ENCODE assay signal across 25 mouse cellular contexts in the genomic region with DNA sequence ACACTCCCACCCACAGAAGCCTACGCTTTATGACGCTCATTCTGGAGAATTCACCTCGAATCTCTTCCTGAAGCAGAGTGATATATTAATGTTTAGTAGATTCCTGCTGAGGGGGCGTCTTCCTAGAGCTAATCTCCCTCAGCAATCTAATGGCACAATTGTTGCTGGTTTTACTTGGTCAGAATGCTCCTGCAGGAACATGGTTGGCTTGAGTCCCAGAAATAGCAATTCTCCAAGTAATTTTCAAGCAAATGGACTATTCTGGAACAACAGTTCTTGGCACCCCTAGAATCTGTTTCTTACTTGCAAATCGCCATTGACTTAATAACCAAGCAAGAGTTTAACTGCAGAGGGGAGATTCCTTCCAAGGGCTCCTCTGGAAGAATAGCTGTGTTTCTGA. TPM values are rescaled to one million over a fixed set of nuclear protein-coding genes. Genes with fewer than 3 reads are reported as not detected.
DNase-seq lines count a peak whose midpoint lies in the region; ATAC-seq lines count a peak whose summit lies in the region.
"Had no signal": no experiment of that assay in that cellular context is flagged by ENCODE, and none has a peak within 500 bp of the region (broad histone marks: within the 10 kb centered on the region; RNA-seq: fewer than 3 reads in every experiment).

No protein-coding gene starts in this region.

- no peak for DNase-seq in neural tube, embryonic 10.5 days (ENCODE audit: extremely low spot score, low spot score)
- DNase-seq in skeletal muscle tissue, adult 2 months (ENCODE audit: low read depth, low spot score), result peak; percentile 35
- no peak for DNase-seq in spleen, postnatal 14 days (ENCODE audit: low spot score in 2 of 2)
- DNase-seq: adrenal gland, postnatal 36 days; cerebellum, postnatal 10 days; embryo, embryonic 11 days; heart, postnatal 14 days; lung, postnatal 10 days; right cerebral cortex, postnatal 25 days; thymus, postnatal 36 days had no signal

- no peaks in the 10 kb centered on the region for H3K9me3 ChIP-seq in forebrain, embryonic 15.5 days
- H3K9me3 ChIP-seq in forebrain, embryonic 13.5 days (replicated peaks), result no peaks in the 10 kb centered on the region
- no peaks in the 10 kb centered on the region for H3K9me3 ChIP-seq in kidney, embryonic 16.5 days (ENCODE audit: low read length)
- no peaks in the 10 kb centered on the region for H3K9me3 ChIP-seq in kidney, embryonic 14.5 days (ENCODE audit: control insufficient read depth, low read length)
- H3K9me3 ChIP-seq in neural tube, embryonic 15.5 days (replicated peaks), result no peaks in the 10 kb centered on the region
- H3K9me3 ChIP-seq: limb, embryonic 12.5 days; liver, embryonic 15.5 days; neural tube, embryonic 12.5 days had no signal

- H3K27ac ChIP-seq in forebrain, embryonic 15.5 days (replicated peaks), result 0 out of 2 replicates have a peak overlapping the region, but pooled peaks have one; percentile 38
- no peak overlapping the region for H3K27ac ChIP-seq in forebrain, embryonic 13.5 days
- H3K27ac ChIP-seq in kidney, embryonic 16.5 days (ENCODE audit: low read length), result no peak overlapping the region
- no peak overlapping the region for H3K27ac ChIP-seq in kidney, embryonic 14.5 days (ENCODE audit: low read depth, low read length)
- H3K27ac ChIP-seq in neural tube, embryonic 15.5 days (replicated peaks), result 0 out of 2 replicates have a peak overlapping the region, but pooled peaks have one; percentile 15
- H3K27ac ChIP-seq: hindbrain, embryonic 14.5 days; limb, embryonic 12.5 days; liver, embryonic 15.5 days; neural tube, embryonic 12.5 days had no signal

- no peaks in the 10 kb centered on the region for H3K36me3 ChIP-seq in forebrain, embryonic 15.5 days
- no peaks in the 10 kb centered on the region for H3K36me3 ChIP-seq in forebrain, embryonic 13.5 days (ENCODE audit: poor library complexity, severe bottlenecking)
- H3K36me3 ChIP-seq in kidney, embryonic 16.5 days (ENCODE audit: insufficient read depth, low read length), result no peaks in the 10 kb centered on the region
- no peaks in the 10 kb centered on the region for H3K36me3 ChIP-seq in kidney, embryonic 14.5 days (ENCODE audit: control insufficient read depth, insufficient read depth, low read length)
- H3K36me3 ChIP-seq in neural tube, embryonic 15.5 days, result no peaks in the 10 kb centered on the region
- H3K36me3 ChIP-seq: limb, embryonic 12.5 days; liver, embryonic 15.5 days; neural tube, embryonic 12.5 days had no signal

- no peak overlapping the region for H3K4me3 ChIP-seq in forebrain, embryonic 15.5 days
- no peak overlapping the region for H3K4me3 ChIP-seq in forebrain, embryonic 13.5 days
- H3K4me3 ChIP-seq in kidney, embryonic 16.5 days (ENCODE audit: low read length), result no peak overlapping the region
- no peak overlapping the region for H3K4me3 ChIP-seq in kidney, embryonic 14.5 days (ENCODE audit: low read length)
- no peak overlapping the region for H3K4me3 ChIP-seq in neural tube, embryonic 15.5 days (replicated peaks)
- H3K4me3 ChIP-seq: limb, embryonic 12.5 days; liver, embryonic 15.5 days; neural tube, embryonic 12.5 days had no signal

- no peaks in the 10 kb centered on the region for H3K27me3 ChIP-seq in forebrain, embryonic 15.5 days
- H3K27me3 ChIP-seq in forebrain, embryonic 13.5 days, result no peaks in the 10 kb centered on the region
- no peaks in the 10 kb centered on the region for H3K27me3 ChIP-seq in kidney, embryonic 16.5 days (ENCODE audit: insufficient read depth, low read length)
- no peaks in the 10 kb centered on the region for H3K27me3 ChIP-seq in kidney, embryonic 14.5 days (ENCODE audit: control insufficient read depth, insufficient read depth, low read length)
- H3K27me3 ChIP-seq in neural tube, embryonic 15.5 days (replicated peaks), result no peaks in the 10 kb centered on the region
- H3K27me3 ChIP-seq: limb, embryonic 12.5 days; liver, embryonic 15.5 days; neural tube, embryonic 12.5 days; Patski had no signal

- H3K9ac ChIP-seq in forebrain, embryonic 15.5 days (replicated peaks), result no peak overlapping the region
- no peak overlapping the region for H3K9ac ChIP-seq in forebrain, embryonic 13.5 days
- H3K9ac ChIP-seq in kidney, embryonic 16.5 days (replicated peaks; ENCODE audit: low read length), result no peak overlapping the region
- no peak overlapping the region for H3K9ac ChIP-seq in kidney, embryonic 14.5 days (ENCODE audit: low read depth, low read length)
- no peak overlapping the region for H3K9ac ChIP-seq in neural tube, embryonic 15.5 days (replicated peaks)
- H3K9ac ChIP-seq: hindbrain, embryonic 14.5 days; limb, embryonic 12.5 days; liver, embryonic 15.5 days; neural tube, embryonic 12.5 days had no signal

- no peak for ATAC-seq in forebrain, embryonic 15.5 days (replicated peaks)
- ATAC-seq in forebrain, embryonic 13.5 days, result no peak
- ATAC-seq in kidney, embryonic 16.5 days (ENCODE audit: low FRiP score, low TSS enrichment), result peak; percentile 35; the same call in 1 of the 2 replicates
- ATAC-seq in kidney, embryonic 14.5 days (ENCODE audit: low FRiP score, low TSS enrichment), result no peak
- peak; percentile 33; the same call in 1 of the 2 replicates for ATAC-seq in neural tube, embryonic 15.5 days (ENCODE audit: low FRiP score)
- ATAC-seq: activated CD4-positive, CD25-positive, alpha-beta regulatory T cell, adult 4 months; intestine, embryonic 16.5 days; Patski had no signal

- no peak overlapping the region for H3K4me2 ChIP-seq in forebrain, embryonic 15.5 days (replicated peaks)
- H3K4me2 ChIP-seq in forebrain, embryonic 13.5 days, result no peak overlapping the region
- no peak overlapping the region for H3K4me2 ChIP-seq in kidney, embryonic 16.5 days (replicated peaks; ENCODE audit: low read depth, low read length)
- no peak overlapping the region for H3K4me2 ChIP-seq in kidney, embryonic 14.5 days (replicated peaks; ENCODE audit: low read depth, low read length)
- H3K4me2 ChIP-seq in neural tube, embryonic 15.5 days, result no peak overlapping the region
- H3K4me2 ChIP-seq: heart, embryonic 11.5 days; hindbrain, embryonic 14.5 days; limb, embryonic 12.5 days; liver, embryonic 15.5 days; neural tube, embryonic 12.5 days had no signal

- WGBS in forebrain, embryonic 15.5 days, result 35% methylated on average over 5 of the region's 5 CpGs
- WGBS in forebrain, embryonic 13.5 days, result 54% methylated on average over 5 of the region's 5 CpGs
- 33% methylated on average over 5 of the region's 5 CpGs for WGBS in kidney, embryonic 16.5 days
- 41% methylated on average over 5 of the region's 5 CpGs for WGBS in kidney, embryonic 14.5 days
- 31% methylated on average over 5 of the region's 5 CpGs for WGBS in neural tube, embryonic 15.5 days

- H3K4me1 ChIP-seq in forebrain, embryonic 15.5 days, result peaks cover 40% of the 10 kb centered on the region
- peaks cover 9% of the 10 kb centered on the region; the same call in 1 of the 2 replicates for H3K4me1 ChIP-seq in forebrain, embryonic 13.5 days
- no peaks in the 10 kb centered on the region for H3K4me1 ChIP-seq in kidney, embryonic 16.5 days (ENCODE audit: insufficient read depth, low read length)
- no peaks in the 10 kb centered on the region for H3K4me1 ChIP-seq in kidney, embryonic 14.5 days (ENCODE audit: control insufficient read depth, insufficient read depth, low read length)
- peaks cover 8% of the 10 kb centered on the region; the same call in 1 of the 2 replicates for H3K4me1 ChIP-seq in neural tube, embryonic 15.5 days
- H3K4me1 ChIP-seq: limb, embryonic 12.5 days; liver, embryonic 15.5 days; neural tube, embryonic 12.5 days had no signal

RNA-seq across cellular contexts. Expression of gene Gpr12, which starts 42.9 kb away (rescaled TPM):
- polyA plus RNA-seq in forebrain, embryonic 15.5 days (2015; fragmentation: Nextera tagmentation; extraction: Ambion mirVana), result 24.8 and 26.2 TPM in 2 replicates
- 6.0 and 6.7 TPM in 2 replicates for polyA plus RNA-seq in forebrain, embryonic 13.5 days (2015; fragmentation: Nextera tagmentation; extraction: Ambion mirVana)
- 0.76 and 1.1 TPM in 2 replicates for polyA plus RNA-seq in kidney, embryonic 16.5 days (2015; fragmentation: Nextera tagmentation; extraction: Ambion mirVana)
- polyA plus RNA-seq in kidney, embryonic 14.5 days (2014; fragmentation: Nextera tagmentation; extraction: Ambion mirVana), result 0.23 and 0.51 TPM in 2 replicates
- polyA plus RNA-seq in neural tube, embryonic 15.5 days (2015; fragmentation: Nextera tagmentation; extraction: Ambion mirVana), result 23.8 and 27.5 TPM in 2 replicates
- polyA plus RNA-seq: activated CD4-positive, CD25-positive, alpha-beta regulatory T cell, adult 4 months; gonadal fat pad, adult 2 months; heart, embryonic 11.5 days; intestine, embryonic 16.5 days; testis, adult 2 months had no signal

Comparison
In these comparisons a context has a peak if more than half of its experiments do, and no peak if none do; other contexts are left out.
1. ATAC-seq: peak in kidney, embryonic 16.5 days (single experiment) and neural tube, embryonic 15.5 days (single experiment); none in forebrain, embryonic 15.5 days (single experiment), forebrain, embryonic 13.5 days (single experiment) and kidney, embryonic 14.5 days (single experiment).
2. H3K27ac ChIP-seq: peak in forebrain, embryonic 15.5 days (single experiment) and neural tube, embryonic 15.5 days (single experiment); none in forebrain, embryonic 13.5 days (single experiment), kidney, embryonic 16.5 days (single experiment) and kidney, embryonic 14.5 days (single experiment).